Mouse (Mus musculus): ENCODE measurements around the gene Sat2. TPM values are rescaled to one million over a fixed set of nuclear protein-coding genes. Genes with fewer than 3 reads are reported as not detected.
"Not testable (repeated sequence)": the region's sequence is repeated elsewhere in the genome, so short reads cannot be mapped to it uniquely, and the experiment has no call there.

Gene Sat2
- polyA plus RNA-seq, 1 experiment: 2.4 TPM

DNA sequence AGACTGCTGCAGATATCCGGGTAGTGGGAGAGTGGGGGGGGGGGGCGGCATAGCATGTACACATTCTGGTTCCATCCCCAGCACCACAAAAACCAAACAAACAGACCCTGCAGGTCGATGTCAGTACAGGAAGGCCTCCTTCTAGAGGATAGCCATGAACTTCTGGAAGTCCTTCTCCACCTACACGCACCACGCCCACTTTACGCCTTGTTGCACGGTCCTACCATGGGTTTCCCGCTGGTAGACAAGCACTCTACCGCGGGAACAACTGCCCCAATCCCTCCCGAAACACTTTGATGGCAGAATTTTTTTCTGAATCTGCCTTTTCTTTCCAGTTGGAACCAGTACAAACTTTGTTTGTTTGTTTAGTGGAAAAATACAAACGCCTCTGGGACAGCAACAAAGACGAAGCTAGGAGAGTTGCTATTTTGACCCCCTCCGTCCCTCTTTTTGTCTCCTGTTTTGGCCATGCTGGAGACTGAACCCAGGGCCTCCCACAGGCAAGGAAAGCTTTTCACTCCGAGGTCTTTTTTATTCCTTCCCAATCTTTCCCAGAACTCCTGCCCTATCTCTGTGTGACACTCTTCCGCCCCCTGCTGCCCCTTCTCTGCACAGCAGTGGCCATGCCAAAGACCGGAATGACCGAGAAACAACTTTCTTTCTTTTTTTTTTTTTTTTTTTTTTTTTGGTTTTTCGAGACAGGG, 8.1 kb upstream of the Sat2 start:
- WGBS: 6% methylated on average over 19 of the region's 19 CpGs
- Histone ChIP-seq H3K27ac (ENCODE audit: control insufficient read depth, insufficient read depth, low read depth, low read length, poor library complexity) (no peak overlapping the region), H3K4me3 (replicated peaks; ENCODE audit: control insufficient read depth, low read depth, low read length) (peak overlapping the region; percentile 3), H3K4me1 (ENCODE audit: control insufficient read depth, insufficient read depth, low read length) (peaks cover 2% of the 10 kb centered on the region; the same call in 1 of the 2 replicates)
- TF ChIP-seq CTCF (IDR thresholded peaks at IDR 0.05; ENCODE audit: control insufficient read depth, insufficient read depth, low read length) (peak; percentile 84), POLR2A (IDR thresholded peaks at IDR 0.05; ENCODE audit: borderline replicate concordance, control insufficient read depth, low read depth, low read length) (no peak)

- not testable (repeated sequence) for H3K4me1 ChIP-seq (ENCODE audit: control insufficient read depth, insufficient read depth, low read length); H3K4me3 ChIP-seq (replicated peaks; ENCODE audit: control insufficient read depth, low read depth, low read length)
- 34% methylated on average over 11 of the region's 11 CpGs for WGBS
These were observed 7.6 kb upstream of the Sat2 start for GRCm38 (mm10) chr11:69614257-69614588.

GRCm38 (mm10) chr11:69616781-69617180, 5.0 kb upstream of the Sat2 start:
- Histone ChIP-seq H3K4me1 (ENCODE audit: control insufficient read depth, insufficient read depth, low read length) (peaks cover 2% of the 10 kb centered on the region; the same call in 1 of the 2 replicates), H3K4me3 (replicated peaks; ENCODE audit: control insufficient read depth, low read depth, low read length) (no peak overlapping the region), H3K27ac (ENCODE audit: control insufficient read depth, insufficient read depth, low read depth, low read length, poor library complexity) (no peak overlapping the region)
- WGBS: 58% methylated on average over 10 of the region's 10 CpGs
- TF ChIP-seq CTCF (IDR thresholded peaks at IDR 0.05; ENCODE audit: control insufficient read depth, insufficient read depth, low read length) (no peak), POLR2A (IDR thresholded peaks at IDR 0.05; ENCODE audit: borderline replicate concordance, control insufficient read depth, low read depth, low read length) (no peak)

More at GRCm38 (mm10) chr11:69614257-69614588, 7.6 kb upstream of the Sat2 start:
- not testable (repeated sequence) for H3K27ac ChIP-seq (ENCODE audit: control insufficient read depth, insufficient read depth, low read depth, low read length, poor library complexity)

GRCm38 (mm10) chr11:69617805-69618204, 4.0 kb upstream of the Sat2 start, which contains the start of gene Shbg:
TSS of gene Shbg (minus strand) at chr11:69617905.
- Histone ChIP-seq H3K27ac (ENCODE audit: control insufficient read depth, insufficient read depth, low read depth, low read length, poor library complexity) (no peak within 1 kb of the TSS), H3K4me1 (ENCODE audit: control insufficient read depth, insufficient read depth, low read length) (peaks cover 2% of the 10 kb centered on the region; the same call in 1 of the 2 replicates)
- WGBS: 70% methylated on average over 5 of the region's 5 CpGs

DNA sequence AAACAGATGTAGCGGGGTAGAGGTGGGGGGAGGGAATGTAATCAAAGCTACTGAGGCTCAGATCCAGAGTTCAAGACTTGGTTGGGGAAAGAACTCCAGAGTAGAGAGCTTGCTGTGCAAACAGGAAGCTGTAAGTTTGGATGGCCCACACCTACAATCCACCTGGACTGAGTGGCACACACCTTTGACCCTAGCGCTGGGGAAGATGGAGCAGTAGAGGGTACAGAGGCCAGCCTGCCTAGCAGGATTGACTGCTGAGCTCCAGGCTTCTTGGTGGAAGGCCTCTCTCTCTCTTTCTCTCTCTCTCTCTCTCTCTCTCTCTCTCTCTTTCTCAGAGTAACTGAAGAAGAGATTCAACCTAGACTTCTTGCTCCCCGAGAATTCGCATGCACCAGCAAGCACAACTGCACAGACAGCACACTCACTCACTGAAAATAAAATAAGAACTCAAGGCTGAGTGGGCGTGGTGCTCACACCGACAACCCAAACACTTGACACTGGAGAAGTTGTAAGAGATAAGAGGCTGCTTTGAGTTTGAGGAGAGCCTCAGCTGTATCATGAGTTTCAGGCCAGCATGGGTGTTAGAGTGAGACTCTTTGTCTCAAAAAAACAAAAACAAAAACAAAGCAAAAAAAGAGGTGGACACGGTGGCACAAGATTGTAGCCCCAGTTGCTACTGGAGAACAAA, 1.3 kb upstream of the Sat2 start:
- TF ChIP-seq POLR2A (IDR thresholded peaks at IDR 0.05; ENCODE audit: borderline replicate concordance, control insufficient read depth, low read depth, low read length) (no peak), CTCF (IDR thresholded peaks at IDR 0.05; ENCODE audit: control insufficient read depth, insufficient read depth, low read length) (no peak)
- WGBS: 63% methylated on average over 7 of the region's 7 CpGs
- no peak overlapping the region for H3K27ac ChIP-seq (ENCODE audit: control insufficient read depth, insufficient read depth, low read depth, low read length, poor library complexity)
- H3K4me3 ChIP-seq (replicated peaks; ENCODE audit: control insufficient read depth, low read depth, low read length): no peak overlapping the region
- H3K4me1 ChIP-seq (ENCODE audit: control insufficient read depth, insufficient read depth, low read length): no peaks in the 10 kb centered on the region

More at GRCm38 (mm10) chr11:69617805-69618204, 4.0 kb upstream of the Sat2 start, which contains the start of gene Shbg:
- no peak within 1 kb of the TSS for H3K4me3 ChIP-seq (replicated peaks; ENCODE audit: control insufficient read depth, low read depth, low read length)
- TF ChIP-seq CTCF (IDR thresholded peaks at IDR 0.05; ENCODE audit: control insufficient read depth, insufficient read depth, low read length) (no peak), POLR2A (IDR thresholded peaks at IDR 0.05; ENCODE audit: borderline replicate concordance, control insufficient read depth, low read depth, low read length) (no peak)

GRCm38 (mm10) chr11:69622406-69622805, 582 bp downstream of the Sat2 start:
- Histone ChIP-seq H3K4me1 (ENCODE audit: control insufficient read depth, insufficient read depth, low read length) (no peaks in the 10 kb centered on the region), H3K27ac (ENCODE audit: control insufficient read depth, insufficient read depth, low read depth, low read length, poor library complexity) (no peak overlapping the region), H3K4me3 (replicated peaks; ENCODE audit: control insufficient read depth, low read depth, low read length) (no peak overlapping the region)
- WGBS: 57% methylated on average over 6 of the region's 6 CpGs
- TF ChIP-seq POLR2A (IDR thresholded peaks at IDR 0.05; ENCODE audit: borderline replicate concordance, control insufficient read depth, low read depth, low read length): no peak
- no peak for TF ChIP-seq CTCF (IDR thresholded peaks at IDR 0.05; ENCODE audit: control insufficient read depth, insufficient read depth, low read length)

GRCm38 (mm10) chr11:69623006-69623405, 1.2 kb downstream of the Sat2 start:
- H3K27ac ChIP-seq (ENCODE audit: control insufficient read depth, insufficient read depth, low read depth, low read length, poor library complexity): no peak overlapping the region
- TF ChIP-seq POLR2A (IDR thresholded peaks at IDR 0.05; ENCODE audit: borderline replicate concordance, control insufficient read depth, low read depth, low read length) (no peak), CTCF (IDR thresholded peaks at IDR 0.05; ENCODE audit: control insufficient read depth, insufficient read depth, low read length) (no peak)
- H3K4me3 ChIP-seq (replicated peaks; ENCODE audit: control insufficient read depth, low read depth, low read length): no peak overlapping the region
- 77% methylated on average over 4 of the region's 4 CpGs for WGBS
- H3K4me1 ChIP-seq (ENCODE audit: control insufficient read depth, insufficient read depth, low read length): no peaks in the 10 kb centered on the region

- H3K4me3 ChIP-seq (replicated peaks; ENCODE audit: control insufficient read depth, low read depth, low read length); H3K27ac ChIP-seq (ENCODE audit: control insufficient read depth, insufficient read depth, low read depth, low read length, poor library complexity); H3K4me1 ChIP-seq (ENCODE audit: control insufficient read depth, insufficient read depth, low read length): not testable (repeated sequence)
- WGBS: 71% methylated on average over 2 of the region's 2 CpGs
These were observed 2.5 kb downstream of the Sat2 start for GRCm38 (mm10) chr11:69624339-69624738.

All from bone marrow, adult 2 months (tissue).